Mouse (Mus musculus): ENCODE measurements around the gene Ina. TPM values are rescaled to one million over a fixed set of nuclear protein-coding genes. Genes with fewer than 3 reads are reported as not detected.

Gene Ina
- total and polyA plus RNA-seq, 3 experiments = not detected

GRCm38 (mm10) chr19:46975565-46975964, 38.9 kb upstream of the Ina start:
- Histone ChIP-seq H3K4me3 (ENCODE audit: control insufficient read depth in 1 of 2, insufficient read depth in 1 of 2, low read depth in 2 of 2, low read length in 2 of 2) (no peak overlapping the region), H3K79me2 (ENCODE audit: control insufficient read depth, insufficient read depth, low read length, poor library complexity) (no peaks in the 10 kb centered on the region), H3K27ac (ENCODE audit: control insufficient read depth, low read depth, low read length) (no peak overlapping the region), H3K9me3 (replicated peaks; ENCODE audit: insufficient read depth, low read length) (no peaks in the 10 kb centered on the region), H3K4me1 (ENCODE audit: control insufficient read depth in 1 of 2, insufficient read depth in 2 of 2, low read length in 2 of 2) (peaks cover 9 to 22% of the 10 kb centered on the region in 2 experiments), H3K9ac (ENCODE audit: control insufficient read depth, low read depth, low read length, poor library complexity, severe bottlenecking) (no peak overlapping the region), H3K36me3 (ENCODE audit: control insufficient read depth in 1 of 2, insufficient read depth in 2 of 2, low read length in 2 of 2) (peaks cover 0 to 11% of the 10 kb centered on the region in 2 experiments; a peak in 2 of 4 replicates), H3K27me3 (ENCODE audit: control insufficient read depth in 1 of 2, insufficient read depth in 2 of 2, low read length in 2 of 2) (no peaks in the 10 kb centered on the region)
- TF ChIP-seq USF1 (IDR thresholded peaks at IDR 0.05; ENCODE audit: low read depth, low read length) (no peak), ELF1 (IDR thresholded peaks at IDR 0.05; ENCODE audit: low read depth, low read length) (no peak), MEF2A (IDR thresholded peaks at IDR 0.05; ENCODE audit: extremely low read depth, insufficient replicate concordance, low read depth, low read length, poor library complexity, severe bottlenecking) (no peak), KAT2A (conservative IDR thresholded peaks at IDR 0.05; ENCODE audit: low read depth, low read length) (no peak), POLR2A (IDR thresholded peaks at IDR 0.05; ENCODE audit: control insufficient read depth in 1 of 2, insufficient read depth in 1 of 2, low read depth in 1 of 2, low read length in 2 of 2, poor library complexity in 1 of 2) (no peak), E2F4 (IDR thresholded peaks at IDR 0.05; ENCODE audit: borderline replicate concordance, low read depth, low read length) (no peak), TCF12 (IDR thresholded peaks at IDR 0.05; ENCODE audit: low read depth, low read length) (no peak), ZNF384 (IDR thresholded peaks at IDR 0.05; ENCODE audit: low read depth, low read length) (no peak), UBTF (IDR thresholded peaks at IDR 0.05; ENCODE audit: borderline replicate concordance, insufficient read depth, low read depth, low read length) (no peak), NRF1 (IDR thresholded peaks at IDR 0.05; ENCODE audit: insufficient read depth, low read depth, low read length, poor library complexity, severe bottlenecking) (no peak), MAFK (IDR thresholded peaks at IDR 0.05; ENCODE audit: borderline replicate concordance, low read depth, low read length) (no peak), MAX (IDR thresholded peaks at IDR 0.05; ENCODE audit: low read length) (no peak), ZMIZ1 (IDR thresholded peaks at IDR 0.05; ENCODE audit: low read depth, low read length) (no peak), ZC3H11A (IDR thresholded peaks at IDR 0.05; ENCODE audit: low read depth, low read length) (no peak), TAL1 (IDR thresholded peaks at IDR 0.05; ENCODE audit: low read length) (no peak), POLR2AphosphoS5 (IDR thresholded peaks at IDR 0.05; ENCODE audit: borderline replicate concordance, low read depth, low read length) (no peak)
- no peak for DNase-seq (ENCODE audit: low read depth, low spot score)

GRCm38 (mm10) chr19:46975997-46976396, 38.5 kb upstream of the Ina start:
- H3K36me3 ChIP-seq (ENCODE audit: control insufficient read depth in 1 of 2, insufficient read depth in 2 of 2, low read length in 2 of 2) = peaks cover 0 to 11% of the 10 kb centered on the region in 2 experiments; a peak in 2 of 4 replicates
- H3K4me1 ChIP-seq (ENCODE audit: control insufficient read depth in 1 of 2, insufficient read depth in 2 of 2, low read length in 2 of 2) = peaks cover 9 to 22% of the 10 kb centered on the region in 2 experiments
- H3K27ac ChIP-seq (ENCODE audit: control insufficient read depth, low read depth, low read length) = no peak overlapping the region
- H3K27me3 ChIP-seq (ENCODE audit: control insufficient read depth in 1 of 2, insufficient read depth in 2 of 2, low read length in 2 of 2) = no peaks in the 10 kb centered on the region
- TF ChIP-seq POLR2AphosphoS2 (IDR thresholded peaks at IDR 0.05; ENCODE audit: low read length) = no peak
- TF ChIP-seq ZKSCAN1 (IDR thresholded peaks at IDR 0.05; ENCODE audit: low read depth, low read length) = no peak
- TF ChIP-seq HCFC1 (IDR thresholded peaks at IDR 0.05; ENCODE audit: low read depth, low read length) = no peak
- no peak for TF ChIP-seq ELF1 (IDR thresholded peaks at IDR 0.05; ENCODE audit: low read depth, low read length)
- no peak for TF ChIP-seq BHLHE40 (IDR thresholded peaks at IDR 0.05; ENCODE audit: borderline replicate concordance, low read depth, low read length)
- TF ChIP-seq CTCF (IDR thresholded peaks at IDR 0.05 in 2 of 3, conservative IDR thresholded peaks at IDR 0.05 in 1 of 3; ENCODE audit: control insufficient read depth in 1 of 3, insufficient read depth in 1 of 3, low read depth in 2 of 3, low read length in 3 of 3, poor library complexity in 1 of 3, severe bottlenecking in 1 of 3) = no peak
- no peak for TF ChIP-seq NRF1 (IDR thresholded peaks at IDR 0.05; ENCODE audit: insufficient read depth, low read depth, low read length, poor library complexity, severe bottlenecking)
- no peak for TF ChIP-seq JUND (IDR thresholded peaks at IDR 0.05; ENCODE audit: low read depth, low read length)
- no peak for TF ChIP-seq ZNF384 (IDR thresholded peaks at IDR 0.05; ENCODE audit: low read depth, low read length)
- no peak for TF ChIP-seq CHD1 (IDR thresholded peaks at IDR 0.05; ENCODE audit: low read depth, low read length)
- TF ChIP-seq GATA1 (IDR thresholded peaks at IDR 0.05; ENCODE audit: low read depth, low read length) = no peak
- no peak for TF ChIP-seq NELFE (IDR thresholded peaks at IDR 0.05; ENCODE audit: low read depth, low read length)
- no peak for TF ChIP-seq MAX (IDR thresholded peaks at IDR 0.05; ENCODE audit: low read length)
- no peak for TF ChIP-seq USF1 (IDR thresholded peaks at IDR 0.05; ENCODE audit: low read depth, low read length)
- TF ChIP-seq MYB (IDR thresholded peaks at IDR 0.05; ENCODE audit: low read depth, low read length) = no peak
- TF ChIP-seq RCOR1 (IDR thresholded peaks at IDR 0.05; ENCODE audit: low read depth, low read length) = no peak
- no peak for TF ChIP-seq CHD2 (IDR thresholded peaks at IDR 0.05; ENCODE audit: low read length)
- H3K9me3 ChIP-seq (replicated peaks; ENCODE audit: insufficient read depth, low read length) = no peaks in the 10 kb centered on the region
- H3K4me3 ChIP-seq (ENCODE audit: control insufficient read depth in 1 of 2, insufficient read depth in 1 of 2, low read depth in 2 of 2, low read length in 2 of 2) = no peak overlapping the region
- H3K79me2 ChIP-seq (ENCODE audit: control insufficient read depth, insufficient read depth, low read length, poor library complexity) = no peaks in the 10 kb centered on the region
- no peak overlapping the region for H3K9ac ChIP-seq (ENCODE audit: control insufficient read depth, low read depth, low read length, poor library complexity, severe bottlenecking)
- no peak for DNase-seq (ENCODE audit: low read depth, low spot score)

Data from MEL (cell line).